Mouse (Mus musculus): ENCODE measurements around the gene 2810021J22Rik.
"Not testable (repeated sequence)": the region's sequence is repeated elsewhere in the genome, so short reads cannot be mapped to it uniquely, and the experiment has no call there.

GRCm38 (mm10) chr11:58838951-58839350 lies 28.1 kb upstream of the 2810021J22Rik start, which contains the start of gene Olfr311:
- not testable (repeated sequence) for TF ChIP-seq CTCF, POLR2A (IDR thresholded peaks at IDR 0.05; ENCODE audit: extremely low read depth, insufficient read depth, low read length)

Measured in cortical plate, adult 2 months (tissue).